Mouse (Mus musculus) CH12.LX (cell line): ENCODE measurements around the gene I0C0044D17Rik. TPM values are rescaled to one million over a fixed set of nuclear protein-coding genes. Genes with fewer than 3 reads are reported as not detected.

Source experiments
- DNase-seq: peaks from one replicate; pipeline ENCODE4 v3.0.0-alpha.2; 2013; ENCODE audit errors: extremely low read depth
- H3K27ac ChIP-seq: 2 replicates; pipeline ENCODE4 v1.5.1; 2012; ENCODE audit warnings: low read depth, mild to moderate bottlenecking, control low read depth, moderate library complexity; ENCODE audit not compliant: insufficient read depth
- H3K27me3 ChIP-seq: replicated peaks from 2 replicates; pipeline ENCODE3; 2012; ENCODE audit warnings: inconsistent platforms
- H3K36me3 ChIP-seq, 2 experiments: replicated peaks in 1 of 2; 2 replicates each; pipeline versions ENCODE3 to v1.6.1; 2012; ENCODE audit warnings: inconsistent platforms in 1 of 2, low read length in 1 of 2, mild to moderate bottlenecking in 1 of 2, mixed read lengths in 1 of 2, moderate library complexity in 1 of 2; ENCODE audit not compliant: control insufficient read depth in 1 of 2, insufficient read depth in 1 of 2
- H3K4me1 ChIP-seq, 2 experiments: 2 replicates each; pipeline ENCODE4 v1.6.1; 2012; ENCODE audit warnings: inconsistent platforms in 1 of 2, moderate library complexity in 1 of 2; ENCODE audit not compliant: insufficient read depth in 2 of 2, control insufficient read depth in 1 of 2
- H3K4me2 ChIP-seq: 2 replicates; pipeline ENCODE4 v1.6.1; 2012; ENCODE audit warnings: low read depth, mild to moderate bottlenecking, control low read depth; ENCODE audit not compliant: poor library complexity, insufficient read depth, severe bottlenecking
- H3K4me3 ChIP-seq, 3 experiments: fragments of 150-350 bp in 1 of 3; sonication (generic) in 1 of 3; replicated peaks in 1 of 3; 2 replicates each; pipeline versions ENCODE3 to v1.5.1; 2011 to 2012; ENCODE audit warnings: low read depth in 2 of 3, low read length in 2 of 3, mild to moderate bottlenecking in 2 of 3, moderate library complexity in 2 of 3, control low read depth in 1 of 3, improper control_type of control experiment in 1 of 3, inconsistent platforms in 1 of 3, mixed read lengths in 1 of 3; ENCODE audit not compliant: poor library complexity in 1 of 3
- H3K79me2 ChIP-seq: replicated peaks from 2 replicates; pipeline ENCODE4 v1.6.1; 2012; ENCODE audit warnings: mild to moderate bottlenecking, moderate library complexity; ENCODE audit not compliant: control insufficient read depth, poor library complexity, insufficient read depth, severe bottlenecking; ENCODE audit errors: extremely low read depth
- H3K9ac ChIP-seq: 2 replicates; pipeline ENCODE4 v1.6.1; 2012; ENCODE audit warnings: low read depth, mild to moderate bottlenecking, control low read depth, moderate library complexity; ENCODE audit not compliant: insufficient read depth
- H3K9me3 ChIP-seq: replicated peaks from 2 replicates; pipeline ENCODE3; 2012; ENCODE audit warnings: low read length, inconsistent platforms, mixed read lengths
- CHD1 ChIP-seq: IDR thresholded peaks from 2 replicates; pipeline ENCODE4 v1.6.1; 2012; ENCODE audit warnings: low read depth, low read length, improper control_type of control experiment, inconsistent platforms
- CTCF ChIP-seq, 2 experiments: IDR thresholded peaks in 1 of 2; conservative IDR thresholded peaks in 1 of 2; 2 replicates each; pipeline ENCODE4 v1.5.1; 2011 to 2012; ENCODE audit warnings: low read depth in 2 of 2, low read length in 2 of 2, improper control_type of control experiment in 1 of 2, inconsistent platforms in 1 of 2, mild to moderate bottlenecking in 1 of 2, moderate library complexity in 1 of 2
- E2F4 ChIP-seq: IDR thresholded peaks from 2 replicates; pipeline ENCODE4 v1.6.1; 2011; ENCODE audit warnings: low read depth, low read length, improper control_type of control experiment; ENCODE audit not compliant: insufficient replicate concordance
- ETS1 ChIP-seq: conservative IDR thresholded peaks from 2 replicates; pipeline ENCODE4 v1.6.1; 2012; ENCODE audit warnings: low read depth, mild to moderate bottlenecking, inconsistent platforms, low read length, improper control_type of control experiment, moderate library complexity
- JUN ChIP-seq: IDR thresholded peaks from 2 replicates; pipeline ENCODE4 v1.6.1; 2011; ENCODE audit warnings: low read depth, mild to moderate bottlenecking, low read length, improper control_type of control experiment, moderate library complexity; ENCODE audit not compliant: insufficient read depth
- JUND ChIP-seq: conservative IDR thresholded peaks from 2 replicates; pipeline ENCODE4 v1.6.1; 2011; ENCODE audit warnings: low read depth, low read length, improper control_type of control experiment
- MAFK ChIP-seq: IDR thresholded peaks from 2 replicates; pipeline ENCODE4 v1.6.1; 2011; ENCODE audit warnings: low read length, improper control_type of control experiment; ENCODE audit not compliant: insufficient replicate concordance
- MAZ ChIP-seq: IDR thresholded peaks from 2 replicates; pipeline ENCODE4 v1.6.1; 2012; ENCODE audit warnings: low read depth, mild to moderate bottlenecking, inconsistent platforms, low read length, improper control_type of control experiment, moderate library complexity
- MEF2A ChIP-seq: IDR thresholded peaks from 2 replicates; pipeline ENCODE4 v1.6.1; 2014; ENCODE audit warnings: low read depth, mild to moderate bottlenecking, inconsistent platforms, low read length, improper control_type of control experiment, borderline replicate concordance
- NRF1 ChIP-seq: IDR thresholded peaks from 2 replicates; pipeline ENCODE4 v1.6.1; 2014; ENCODE audit warnings: low read depth, mild to moderate bottlenecking, inconsistent platforms, low read length, improper control_type of control experiment, moderate library complexity
- PAX5 ChIP-seq: IDR thresholded peaks from 2 replicates; pipeline ENCODE4 v1.6.1; 2012; ENCODE audit warnings: low read length, inconsistent platforms, mixed read lengths
- POLR2A ChIP-seq: IDR thresholded peaks from 2 replicates; pipeline ENCODE4 v1.6.1; 2011; ENCODE audit warnings: low read depth, mild to moderate bottlenecking, improper control_type of control experiment, low read length
- POLR2AphosphoS2 ChIP-seq: IDR thresholded peaks from 2 replicates; pipeline ENCODE4 v1.6.1; 2011; ENCODE audit warnings: low read depth, low read length, improper control_type of control experiment
- TBP ChIP-seq: conservative IDR thresholded peaks from 2 replicates; pipeline ENCODE4 v1.6.1; 2011; ENCODE audit warnings: low read depth, low read length, improper control_type of control experiment
- USF1 ChIP-seq: IDR thresholded peaks from 2 replicates; pipeline ENCODE4 v1.6.1; 2014; ENCODE audit warnings: low read depth, mild to moderate bottlenecking, inconsistent platforms, low read length, improper control_type of control experiment
- USF2 ChIP-seq: conservative IDR thresholded peaks from 2 replicates; pipeline ENCODE4 v1.6.1; 2011; ENCODE audit warnings: low read depth, low read length, improper control_type of control experiment
- dilution Hi-C: fragments of 300-500 bp; cut with MboI; formaldehyde crosslinking; loops from 2 replicates; pipeline ENCODE4 v1.14.3; 2020; ENCODE audit warnings: low sequenced_read_pairs; ENCODE audit not compliant: extremely low pct_unique_long_range_greater_than_20kb, extremely low pct_ligation_motif_present
- in situ Hi-C: fragments of 300-500 bp; cut with MboI; formaldehyde crosslinking; loops from 3 replicates; pipeline ENCODE4 v1.14.3; 2019; ENCODE audit warnings: low sequenced_read_pairs, low pct_ligation_motif_present, low pct_unique_long_range_greater_than_20kb, mixed read lengths
- polyA plus RNA-seq: library from polyadenylated mRNA; unstranded; fragments of >175 nt; gene quantifications from 2 replicates; pipeline ENCODE4 v1.2.1, GENCODE M21; 2012; ENCODE audit warnings: low read depth; ENCODE audit not compliant: insufficient read length
- total RNA-seq, 2 experiments: library from RNA; depleted of rRNA; stranded (reverse); fragments of 300-350 nt in 1 of 2; fragments of >200 nt in 1 of 2; gene quantifications; 2 replicates each; pipeline ENCODE4 v1.2.3; 2012 to 2014

I0C0044D17Rik gene
- total and polyA plus RNA-seq, 3 experiments, result not detected

- H3K4me1 ChIP-seq, result no peaks in the 10 kb centered on the region
- dilution Hi-C loops (no loop called here), in situ Hi-C loops (no loop called here)
- no peaks in the 10 kb centered on the region for H3K27me3 ChIP-seq
- no peak for DNase-seq
- H3K79me2 ChIP-seq, result no peaks in the 10 kb centered on the region
- H3K4me2 ChIP-seq, result no peak overlapping the region
- H3K4me3 ChIP-seq, result no peak overlapping the region
- TF ChIP-seq NRF1 (no peak), POLR2A (no peak), CTCF (conservative IDR thresholded peaks at IDR 0.05 in 1 of 2, IDR thresholded peaks at IDR 0.05 in 1 of 2; ENCODE audit: low read depth in 2 of 2, low read length in 2 of 2) (no peak), MEF2A (no peak), ETS1 (no peak), POLR2AphosphoS2 (no peak), E2F4 (no peak), PAX5 (no peak)
- no peak overlapping the region for H3K27ac ChIP-seq
- H3K9me3 ChIP-seq, result peaks cover 89% of the 10 kb centered on the region
- no peak overlapping the region for H3K9ac ChIP-seq
- H3K36me3 ChIP-seq, result no peaks in the 10 kb centered on the region
Measured at GRCm38 (mm10) chr4:98801775-98802174, 21.9 kb downstream of the I0C0044D17Rik start.

- Histone ChIP-seq H3K4me3 (no peak overlapping the region), H3K27me3 (no peaks in the 10 kb centered on the region), H3K9ac (no peak overlapping the region), H3K27ac (no peak overlapping the region), H3K9me3 (peaks cover 92% of the 10 kb centered on the region), H3K4me2 (no peak overlapping the region), H3K79me2 (no peaks in the 10 kb centered on the region), H3K36me3 (no peaks in the 10 kb centered on the region), H3K4me1 (no peaks in the 10 kb centered on the region)
- no peak for DNase-seq
- dilution Hi-C loops, result no loop called here
- in situ Hi-C loops, result no loop called here
- TF ChIP-seq CHD1 (no peak), TBP (no peak), POLR2A (no peak), USF1 (no peak), MAZ (no peak), JUN (no peak), USF2 (no peak), MAFK (no peak), JUND (no peak)
Measured at GRCm38 (mm10) chr4:98800824-98801223, 22.8 kb downstream of the I0C0044D17Rik start.
